Mouse (Mus musculus): ENCODE measurements around the gene Arhgdib. TPM values are rescaled to one million over a fixed set of nuclear protein-coding genes. Genes with fewer than 3 reads are reported as not detected.

Arhgdib gene
- total RNA-seq, 2 experiments from 2014 or later: 15.2 to 15.3 TPM

DNA sequence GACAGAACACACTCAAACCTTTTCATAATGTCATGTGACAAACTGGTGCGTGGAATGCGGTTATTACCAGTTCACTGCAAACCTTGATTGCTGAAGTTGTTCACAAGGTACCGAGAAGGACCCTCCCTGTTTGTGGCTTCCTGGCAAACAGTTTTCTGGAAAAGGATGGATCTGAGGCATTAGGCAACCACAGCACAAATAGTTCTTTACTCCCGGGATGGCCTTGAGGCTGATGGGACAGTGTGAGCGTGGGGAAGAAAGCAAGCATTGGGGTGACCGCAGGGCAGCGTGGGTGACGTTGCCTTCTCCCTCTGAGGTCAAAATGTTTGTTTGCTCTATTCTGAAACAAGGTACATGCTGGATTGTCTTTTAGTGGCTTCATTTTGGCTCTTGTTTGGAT lies 13.0 kb upstream of the Arhgdib start:
- DNase-seq: no peak
- intact Hi-C loops (cut with DNase I; ENCODE audit: low total_unique reads): no loop called here

GRCm38 (mm10) chr6:136954192-136954591 lies 12.5 kb upstream of the Arhgdib start:
- no peak for DNase-seq
- intact Hi-C loops (cut with DNase I; ENCODE audit: low total_unique reads): no loop called here

DNA sequence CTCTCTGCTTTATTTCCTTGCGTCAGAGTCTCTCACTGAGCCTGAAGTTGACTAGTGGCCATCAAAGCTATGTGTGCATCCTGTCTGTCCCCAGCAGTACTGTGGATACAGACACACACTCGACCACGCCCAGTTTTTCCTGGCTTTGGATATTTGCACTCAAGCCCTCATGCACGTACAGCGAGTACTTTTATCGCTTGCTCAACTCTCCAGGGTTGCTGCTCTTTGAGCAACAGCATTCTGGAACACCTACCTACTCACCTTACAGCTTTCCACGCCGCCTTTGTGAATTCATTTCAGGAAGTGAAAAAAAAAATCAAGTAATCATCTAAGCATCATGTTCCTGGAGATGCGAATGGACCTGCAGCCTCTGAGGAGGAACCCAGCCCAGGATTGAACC lies 11.2 kb upstream of the Arhgdib start:
- no peak for DNase-seq
- intact Hi-C loops (cut with DNase I; ENCODE audit: low total_unique reads): no loop called here

DNA sequence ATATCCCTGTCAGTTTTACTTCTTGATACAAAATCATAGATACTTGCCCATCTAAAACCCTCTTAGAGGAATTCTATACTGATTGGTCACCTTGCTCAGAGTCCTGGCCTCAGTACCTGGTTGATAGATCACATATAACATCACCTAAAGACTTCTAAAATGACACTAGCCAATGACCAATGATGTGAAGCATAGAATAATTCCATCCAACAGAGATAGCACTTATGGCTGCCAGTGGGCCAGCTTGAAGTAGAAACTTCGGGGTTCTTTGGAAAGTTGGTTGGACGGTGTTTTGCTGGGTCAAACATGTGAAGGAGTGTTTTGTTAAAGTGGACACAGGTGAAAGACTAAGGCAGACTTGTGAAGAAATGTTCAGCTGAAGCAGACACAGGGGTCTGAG lies 8.5 kb upstream of the Arhgdib start:
- no peak for DNase-seq
- intact Hi-C loops (cut with DNase I; ENCODE audit: low total_unique reads): no loop called here

- intact Hi-C loops (cut with DNase I; ENCODE audit: low total_unique reads): no loop called here
- DNase-seq: no peak
Observed at GRCm38 (mm10) chr6:136947716-136948115, 6.0 kb upstream of the Arhgdib start.

DNA sequence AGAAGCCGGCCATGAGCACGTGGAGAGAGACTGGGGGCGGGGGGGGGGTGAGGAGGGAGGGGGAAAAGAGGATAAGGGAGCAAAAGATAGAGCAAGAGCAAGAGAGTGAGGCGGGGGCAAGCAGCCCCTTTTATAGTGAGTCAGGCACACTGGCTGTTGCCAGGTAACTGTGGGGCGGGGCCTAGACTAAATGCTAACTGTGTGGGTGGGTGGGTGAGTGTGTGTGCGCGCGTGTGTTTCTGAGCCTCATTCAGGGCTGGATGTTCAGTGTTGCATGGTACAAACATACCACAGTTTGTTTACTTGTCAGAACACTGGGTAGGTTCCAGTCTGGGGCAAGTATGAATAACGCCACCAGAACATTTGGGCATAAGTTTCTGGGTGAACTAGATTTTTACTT lies 5.2 kb upstream of the Arhgdib start:
- intact Hi-C loops (cut with DNase I; ENCODE audit: low total_unique reads): no loop called here
- no peak for DNase-seq

DNA sequence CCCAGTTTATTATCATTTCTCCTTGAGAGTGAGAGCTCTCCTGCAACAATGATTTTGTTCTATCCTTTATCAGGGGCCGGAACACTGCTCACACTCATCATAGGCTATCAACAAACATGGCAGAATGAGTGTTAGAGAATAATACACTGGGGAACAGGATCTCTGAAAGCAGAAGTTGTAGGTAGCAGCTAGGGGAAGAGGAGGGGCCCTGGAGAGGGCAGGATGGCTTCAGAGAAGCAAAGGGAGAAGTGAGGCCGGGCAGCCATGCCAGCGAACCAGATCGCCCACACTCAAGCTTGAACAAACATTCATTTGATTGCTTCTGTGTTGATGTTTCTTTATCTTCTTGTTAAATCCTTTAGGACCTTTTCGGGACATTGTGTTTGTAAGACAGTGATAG lies 4.5 kb upstream of the Arhgdib start:
- intact Hi-C loops (cut with DNase I; ENCODE audit: low total_unique reads): no loop called here
- no peak for DNase-seq

DNA sequence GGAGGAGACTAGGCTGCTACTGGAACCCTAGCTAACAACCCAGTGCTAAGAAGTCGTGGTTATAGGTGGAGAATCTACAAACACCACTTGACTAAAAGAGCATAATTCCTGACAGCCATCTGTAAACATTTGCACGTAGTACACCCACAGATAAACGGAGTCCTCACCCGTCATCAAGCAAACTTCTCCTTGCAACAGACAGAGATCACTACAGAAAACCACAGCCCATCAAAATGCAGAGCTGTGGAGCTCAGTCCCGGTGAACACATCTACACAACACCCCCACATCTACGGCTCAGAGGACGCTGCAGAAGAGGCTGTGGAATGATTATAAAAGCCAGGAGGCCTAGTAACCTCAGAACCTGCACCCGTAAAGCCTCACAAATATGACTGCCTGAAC lies 2.8 kb upstream of the Arhgdib start:
- intact Hi-C loops (cut with DNase I; ENCODE audit: low total_unique reads): no loop called here
- no peak for DNase-seq

DNA sequence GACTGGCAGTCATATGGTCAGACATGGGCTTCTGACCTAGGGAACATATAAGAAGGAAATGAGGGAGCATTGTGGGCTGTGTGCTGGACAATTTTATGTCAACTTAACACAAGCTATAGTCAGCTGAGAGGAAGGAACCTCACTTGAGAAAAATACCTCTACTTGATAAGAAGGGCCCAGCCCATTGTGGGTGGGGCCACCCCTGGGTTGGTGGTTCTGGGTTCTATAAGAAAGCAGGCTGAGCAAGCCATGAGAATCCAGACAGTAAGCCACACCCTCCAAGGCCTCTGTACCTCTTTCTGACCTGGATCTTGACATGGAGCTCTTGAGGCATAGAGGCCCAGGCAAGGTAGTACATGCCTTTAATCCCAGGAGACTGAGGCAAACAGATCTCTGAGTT lies 1.7 kb upstream of the Arhgdib start:
- DNase-seq: no peak
- intact Hi-C loops (cut with DNase I; ENCODE audit: low total_unique reads): no loop called here

GRCm38 (mm10) chr6:136942280-136942679 lies 581 bp upstream of the Arhgdib start:
- no peak for DNase-seq
- intact Hi-C loops (cut with DNase I; ENCODE audit: low total_unique reads): no loop called here

- intact Hi-C loops (cut with DNase I; ENCODE audit: low total_unique reads): no loop called here
- DNase-seq: no peak
Observed at GRCm38 (mm10) chr6:136940188-136940960, 1.3 kb downstream of the Arhgdib start.

GRCm38 (mm10) chr6:136939326-136940187 lies 2.1 kb downstream of the Arhgdib start:
- DNase-seq: no peak
- intact Hi-C loops (cut with DNase I; ENCODE audit: low total_unique reads): no loop called here

DNA sequence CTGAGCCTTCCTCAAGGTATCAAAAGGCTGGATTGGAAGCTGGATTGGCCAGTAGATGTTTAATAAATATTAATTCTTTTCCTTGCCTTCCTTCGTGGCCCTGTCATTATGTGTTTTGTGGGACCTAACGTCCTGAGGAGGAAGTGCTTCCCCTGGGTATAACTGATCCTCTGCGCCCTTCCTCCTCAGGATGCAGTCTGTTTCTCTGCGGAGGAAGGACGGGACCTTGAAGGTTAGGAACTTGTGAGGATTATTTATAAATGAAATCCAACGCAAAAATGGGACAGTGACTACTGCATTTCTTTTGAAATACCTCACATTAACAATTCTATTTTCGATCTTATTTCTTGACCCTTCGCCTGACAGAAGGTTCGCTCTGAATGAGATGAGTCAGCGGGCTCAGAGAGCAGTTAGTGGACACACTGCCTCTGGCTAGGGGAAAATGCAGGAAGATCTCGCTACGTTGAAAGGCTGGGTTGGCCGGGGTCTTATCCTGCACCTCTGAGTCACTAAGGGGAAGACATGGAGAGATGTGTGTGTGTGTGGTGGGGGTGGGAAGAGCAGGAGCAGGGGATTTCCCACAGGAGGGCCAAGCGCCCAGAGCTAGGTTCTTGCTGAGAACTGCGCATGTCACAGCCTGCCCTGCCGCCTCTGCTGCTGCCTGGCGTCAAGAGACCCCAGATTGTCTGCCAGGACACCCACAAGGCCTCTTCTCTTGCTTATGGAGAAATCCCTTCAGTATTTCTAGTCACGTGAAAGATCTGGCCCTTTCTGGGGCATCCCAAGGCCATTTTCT lies 3.2 kb downstream of the Arhgdib start:
- intact Hi-C loops (cut with DNase I; ENCODE audit: low total_unique reads): no loop called here
- DNase-seq: no peak

GRCm38 (mm10) chr6:136937117-136937516 lies 4.6 kb downstream of the Arhgdib start:
- no peak for DNase-seq
- intact Hi-C loops (cut with DNase I; ENCODE audit: low total_unique reads): no loop called here

GRCm38 (mm10) chr6:136936361-136936760 lies 5.3 kb downstream of the Arhgdib start:
- intact Hi-C loops (cut with DNase I; ENCODE audit: low total_unique reads): no loop called here
- no peak for DNase-seq

- intact Hi-C loops (cut with DNase I; ENCODE audit: low total_unique reads): no loop called here
- no peak for DNase-seq
Observed at GRCm38 (mm10) chr6:136935233-136935632, 6.5 kb downstream of the Arhgdib start.

DNA sequence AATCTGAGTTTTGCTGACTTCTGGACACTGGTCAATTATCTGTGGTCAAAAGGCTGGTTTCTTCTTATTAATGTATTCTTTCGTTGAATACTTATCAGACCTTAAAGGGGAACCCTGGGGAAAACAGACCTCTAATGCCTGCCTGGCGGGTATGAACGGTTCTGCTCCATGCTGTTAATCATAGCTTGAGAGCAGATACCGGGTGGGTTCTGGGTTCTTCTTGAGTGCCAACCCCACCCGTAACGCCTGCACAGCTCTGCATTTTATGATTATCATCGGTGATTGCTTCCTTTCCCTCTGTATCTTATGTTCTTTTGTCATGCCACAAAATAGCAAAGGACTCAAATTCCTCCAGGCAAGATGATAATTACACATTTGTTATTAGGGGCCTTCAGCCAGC lies 7.6 kb downstream of the Arhgdib start:
- no peak for DNase-seq
- intact Hi-C loops (cut with DNase I; ENCODE audit: low total_unique reads): no loop called here

- DNase-seq: no peak
- intact Hi-C loops (cut with DNase I; ENCODE audit: low total_unique reads): no loop called here
Observed at GRCm38 (mm10) chr6:136931246-136931645, 10.5 kb downstream of the Arhgdib start.

- DNase-seq: no peak
- intact Hi-C loops (cut with DNase I; ENCODE audit: low total_unique reads): no loop called here
Observed at GRCm38 (mm10) chr6:136930677-136931076, 11.0 kb downstream of the Arhgdib start.

- intact Hi-C loops (cut with DNase I; ENCODE audit: low total_unique reads): no loop called here
- DNase-seq: no peak
Observed at GRCm38 (mm10) chr6:136927626-136928025, 14.1 kb downstream of the Arhgdib start.

Measured in gastrocnemius, postnatal 14 days (tissue).